Mouse (Mus musculus) kidney, postnatal 0 days (tissue): ENCODE measurements around the gene Cul7. TPM values are rescaled to one million over a fixed set of nuclear protein-coding genes. Genes with fewer than 3 reads are reported as not detected.
A peak's percentile ranks its signal among the peaks of the same experiment; 100 is the strongest.

ENCODE experiments used
- ATAC-seq: fragments of 200-750 bp; cut with Nextera tagmentation; replicated peaks from 2 replicates; pipeline ENCODE4 v1.8.0; 2017; ENCODE audit warnings: low read depth, moderate number of reproducible peaks, moderate TSS enrichment, moderate library complexity; ENCODE audit not compliant: low FRiP score
- DNase-seq: peaks from one replicate; pipeline ENCODE4 v3.0.0-alpha.2; 2016; ENCODE audit warnings: low spot score
- H3K27ac ChIP-seq: fragments of 300-500 bp; sonication (generic); 2 replicates; pipeline ENCODE4 v1.5.1; 2014; ENCODE audit warnings: mild to moderate bottlenecking
- H3K27me3 ChIP-seq: fragments of 300-500 bp; sonication (generic); 2 replicates; pipeline ENCODE4 v1.6.1; 2014; ENCODE audit warnings: low read length, mixed read lengths; ENCODE audit not compliant: insufficient read depth
- H3K36me3 ChIP-seq: fragments of 300-500 bp; sonication (generic); 2 replicates; pipeline ENCODE4 v1.6.1; 2014; ENCODE audit warnings: low read length, mixed read lengths; ENCODE audit not compliant: insufficient read depth
- H3K4me1 ChIP-seq: fragments of 300-500 bp; sonication (generic); replicated peaks from 2 replicates; pipeline ENCODE4 v1.6.1; 2014; ENCODE audit warnings: antibody characterized with exemption, low read length, mixed read lengths; ENCODE audit not compliant: insufficient read depth
- H3K4me2 ChIP-seq: fragments of 300-500 bp; sonication (generic); 2 replicates; pipeline ENCODE4 v1.6.1; 2014; ENCODE audit warnings: mild to moderate bottlenecking, low read length, moderate library complexity, mixed read lengths
- H3K4me3 ChIP-seq: fragments of 300-500 bp; sonication (generic); replicated peaks from 2 replicates; pipeline ENCODE4 v1.5.1; 2014; ENCODE audit warnings: low read depth, low read length
- H3K9ac ChIP-seq: fragments of 300-500 bp; sonication (generic); 2 replicates; pipeline ENCODE4 v1.6.1; 2014; ENCODE audit warnings: low read depth, low read length
- H3K9me3 ChIP-seq: fragments of 300-500 bp; sonication (generic); replicated peaks from 2 replicates; pipeline ENCODE4 v1.6.1; 2016; ENCODE audit warnings: low read length, inconsistent platforms, mixed read lengths
- CTCF ChIP-seq: IDR thresholded peaks from 2 replicates; pipeline ENCODE4 v1.5.1; 2016; ENCODE audit warnings: antibody characterized with exemption, low read depth, mild to moderate bottlenecking, moderate library complexity
- WGBS: fragments of 180-500 bp; shearing (Covaris S2); extraction: QIAGEN DNeasy Blood & Tissue Kit; methylation state at CpG from one replicate; pipeline ENCODE4 v1.1.7; 2014; 5-methylcytosine and 5-hydroxymethylcytosine counted together
- polyA plus RNA-seq: library from polyadenylated mRNA; unstranded; fragments of >200 nt; fragmentation: Nextera tagmentation; extraction: Ambion mirVana; gene quantifications from 2 replicates; pipeline ENCODE4 v1.2.1, GENCODE M21; 2015

Gene Cul7
- polyA plus RNA-seq, 1 experiment from 2014 or later = 29.0 TPM

GRCm38 (mm10) chr17:46702100-46702499, 52.0 kb downstream of the Cul7 start:
- Histone ChIP-seq H3K27me3 (no peaks in the 10 kb centered on the region), H3K36me3 (peaks cover 2% of the 10 kb centered on the region; the same call in 1 of the 2 replicates), H3K9ac (no peak overlapping the region), H3K27ac (no peak overlapping the region), H3K4me2 (no peak overlapping the region), H3K9me3 (no peaks in the 10 kb centered on the region), H3K4me1 (peaks cover 12% of the 10 kb centered on the region; the same call in 1 of the 2 replicates), H3K4me3 (no peak overlapping the region)
- DNase-seq = no peak
- 78% methylated on average over 12 of the region's 12 CpGs for WGBS
- ATAC-seq = no peak
- no peak for TF ChIP-seq CTCF

- Histone ChIP-seq H3K9ac (0 out of 2 replicates have a peak overlapping the region, but pooled peaks have one; percentile 35), H3K4me3 (no peak overlapping the region), H3K4me1 (peaks cover 12% of the 10 kb centered on the region; the same call in 1 of the 2 replicates), H3K4me2 (no peak overlapping the region), H3K27ac (no peak overlapping the region), H3K9me3 (no peaks in the 10 kb centered on the region), H3K27me3 (no peaks in the 10 kb centered on the region), H3K36me3 (peaks cover 1% of the 10 kb centered on the region; the same call in 1 of the 2 replicates)
- ATAC-seq = no peak
- DNase-seq = no peak
- WGBS = 82% methylated on average over 5 of the region's 5 CpGs
- TF ChIP-seq CTCF = no peak
Measured at GRCm38 (mm10) chr17:46702506-46702905, 52.4 kb downstream of the Cul7 start.

GRCm38 (mm10) chr17:46703971-46704886, 54.1 kb downstream of the Cul7 start:
- peak; percentile 77 for DNase-seq
- ATAC-seq = peak; percentile 79

GRCm38 (mm10) chr17:46704887-46705835, 55.0 kb downstream of the Cul7 start, which contains the start of gene Ppp2r5d:
TSS of gene Ppp2r5d (minus strand) at chr17:46705111.
- Histone ChIP-seq H3K27ac (peak within 1 kb of the TSS; percentile 92), H3K9me3 (no peaks in the 10 kb centered on the region), H3K4me3 (peak within 1 kb of the TSS; percentile 82), H3K27me3 (no peaks in the 10 kb centered on the region), H3K9ac (peak within 1 kb of the TSS; percentile 89), H3K4me1 (peaks cover 12% of the 10 kb centered on the region; the same call in 1 of the 2 replicates), H3K4me2 (peak within 1 kb of the TSS; percentile 61), H3K36me3 (no peaks in the 10 kb centered on the region)
- no peak for TF ChIP-seq CTCF
- WGBS = 2% methylated on average over 48 of the region's 48 CpGs
- ATAC-seq (peak; percentile 95), DNase-seq (peak; percentile 100)

More at GRCm38 (mm10) chr17:46703971-46704886, 54.1 kb downstream of the Cul7 start:
- H3K36me3 ChIP-seq = no peaks in the 10 kb centered on the region
- H3K9me3 ChIP-seq = no peaks in the 10 kb centered on the region
- H3K4me2 ChIP-seq = peak overlapping the region; percentile 61
- peaks cover 12% of the 10 kb centered on the region; the same call in 1 of the 2 replicates for H3K4me1 ChIP-seq
- H3K27ac ChIP-seq = peak overlapping the region; percentile 92
- H3K4me3 ChIP-seq = peak overlapping the region; percentile 82
- 3% methylated on average over 33 of the region's 41 CpGs for WGBS
- H3K9ac ChIP-seq = peak overlapping the region; percentile 89
- TF ChIP-seq CTCF = no peak
- H3K27me3 ChIP-seq = no peaks in the 10 kb centered on the region

GRCm38 (mm10) chr17:46706375-46707089, 56.4 kb downstream of the Cul7 start:
- TF ChIP-seq CTCF = peak; percentile 9; the same call in 1 of the 2 replicates
- Histone ChIP-seq H3K4me3 (no peak overlapping the region), H3K9me3 (no peaks in the 10 kb centered on the region), H3K4me2 (no peak overlapping the region), H3K9ac (no peak overlapping the region), H3K4me1 (peaks cover 12% of the 10 kb centered on the region; the same call in 1 of the 2 replicates), H3K36me3 (no peaks in the 10 kb centered on the region), H3K27me3 (no peaks in the 10 kb centered on the region), H3K27ac (no peak overlapping the region)
- WGBS = 94% methylated on average over 14 of the region's 14 CpGs
- ATAC-seq (no peak), DNase-seq (no peak)
